Mouse (Mus musculus) myocyte (in vitro differentiated cells): ENCODE measurements around the gene Dnmt1.

Source experiments
- MYOD1 ChIP-seq, 3 experiments: IDR thresholded peaks; one replicate each; pipeline ENCODE4 v1.6.1; 2011; ENCODE audit warnings: control low read depth in 2 of 3, low read depth in 2 of 3, mild to moderate bottlenecking in 2 of 3, moderate library complexity in 1 of 3; ENCODE audit not compliant: insufficient read length in 2 of 3, control insufficient read depth in 1 of 3
- POLR2AphosphoS2 ChIP-seq: IDR thresholded peaks from one replicate; pipeline ENCODE4 v1.6.1; 2011; ENCODE audit warnings: low read depth, control low read depth; ENCODE audit not compliant: insufficient read length

GRCm38 (mm10) chr9:20891339-20892103, 68.2 kb downstream of the Dnmt1 start:
- TF ChIP-seq POLR2AphosphoS2 (no peak), MYOD1 (IDR thresholded peaks at IDR 0.05; ENCODE audit: control insufficient read depth in 1 of 3, insufficient read length in 2 of 3, low read depth in 2 of 3) (no peak)
